Mouse (Mus musculus): ENCODE measurements around the gene Lce3c. TPM values are rescaled to one million over a fixed set of nuclear protein-coding genes. Genes with fewer than 3 reads are reported as not detected.

Lce3c gene
- polyA plus RNA-seq (2021; fragmentation: Nextera tagmentation), result not detected in 2 replicates
- long read RNA-seq, experiment 1, result 0 reads
- long read RNA-seq, experiment 2, result 0 reads

GRCm38 (mm10) chr3:92944186-92944585, at the start of gene Lce3c:
Gene Lce3c, plus strand, starts transcription at chr3:92944486.

DNA sequence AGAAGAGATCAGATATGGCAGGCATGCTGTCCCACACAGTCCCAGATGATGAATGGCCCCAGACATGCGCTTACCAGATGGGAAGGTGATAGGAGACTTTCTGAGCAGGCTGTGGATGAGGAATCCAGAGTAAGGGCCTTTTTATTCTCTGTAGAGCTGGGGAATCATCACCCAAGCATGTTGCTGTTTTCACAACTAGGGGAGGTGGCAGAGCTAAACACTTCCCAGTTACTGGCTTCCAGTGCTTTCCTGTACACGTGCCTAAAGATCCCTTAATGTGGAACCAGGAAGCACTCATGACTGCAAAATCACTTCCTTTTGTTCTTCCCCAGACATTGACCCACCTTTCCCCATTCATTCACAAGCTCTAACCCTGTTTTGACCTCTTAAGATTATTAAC, 18.2 kb upstream of the Lce3c start, which contains the start of gene Lce3a:
TSS of gene Lce3a (minus strand) at position 101 of the 400 bp plus-strand sequence.

DNA sequence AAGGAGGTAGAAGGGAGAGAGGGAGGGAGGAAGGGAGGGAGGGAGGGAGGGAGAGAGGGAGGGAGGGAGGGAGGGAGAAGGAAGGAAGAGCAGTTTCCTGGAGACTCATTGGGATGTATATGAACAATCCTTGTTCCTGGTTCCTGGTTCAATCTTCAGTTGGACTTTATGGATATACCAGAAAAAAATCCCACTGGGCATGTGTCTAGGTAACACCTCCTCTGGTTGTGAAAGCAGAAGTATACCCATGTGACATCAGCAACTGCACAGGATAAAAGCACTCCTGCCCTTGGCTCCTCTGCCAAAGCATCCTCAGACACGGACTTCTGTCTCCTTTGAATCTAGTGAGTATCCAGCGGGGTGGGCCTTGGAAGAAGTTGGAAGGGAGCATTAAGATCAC, 11.6 kb upstream of the Lce3c start, which contains the start of gene Lce3b:
TSS of gene Lce3b (plus strand) at position 301 of the 400 bp plus-strand sequence.

DNA sequence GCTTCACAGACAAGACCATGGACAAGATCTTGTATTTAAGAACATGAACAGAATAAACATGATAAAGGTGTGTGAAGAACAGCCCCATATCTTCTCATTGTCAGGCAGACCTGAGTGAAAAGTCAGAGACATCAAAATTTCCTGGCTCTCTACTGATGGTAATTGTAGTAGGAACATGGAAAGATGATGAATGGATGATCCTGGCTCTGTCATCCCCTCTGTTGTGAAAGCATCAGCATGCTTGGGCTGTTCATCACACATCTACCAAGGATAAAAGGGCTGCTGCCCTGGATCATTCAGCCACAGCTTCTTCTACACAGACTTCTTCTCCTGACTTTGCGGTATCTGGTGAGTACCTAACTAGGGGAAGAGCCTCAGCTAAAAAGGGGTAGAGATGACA, 12.8 kb downstream of the Lce3c start, which contains the start of gene Lce3d:
TSS of gene Lce3d (plus strand) at position 301 of the 400 bp plus-strand sequence.

DNA sequence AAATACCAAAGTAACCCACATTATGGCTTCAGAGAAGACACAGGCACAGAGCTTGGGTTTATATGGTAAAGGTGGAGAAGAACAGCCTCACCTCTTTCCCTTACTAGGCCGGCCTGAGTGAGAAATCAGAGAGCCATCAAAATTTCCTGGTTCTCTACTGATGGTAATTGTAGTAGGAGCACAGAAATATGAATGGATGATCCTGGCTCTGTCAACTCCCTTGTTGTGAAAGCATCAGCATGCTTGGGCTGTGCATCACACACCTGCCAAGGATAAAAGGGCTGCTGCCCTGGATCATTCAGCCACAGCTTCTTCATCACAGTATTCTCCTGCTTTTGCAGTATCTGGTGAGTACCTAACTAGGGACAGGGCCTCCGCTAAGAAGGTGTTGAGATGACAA, 22.5 kb downstream of the Lce3c start, which contains the start of gene Lce3e:
TSS of gene Lce3e (plus strand) at position 301 of the 400 bp plus-strand sequence.

GRCm38 (mm10) chr3:92991926-92992325, 47.6 kb downstream of the Lce3c start, which contains the start of gene Lce3f:
Gene Lce3f, plus strand, starts transcription at chr3:92992226.

Other genes with a start within 250 kb of the Lce3c start
- gene Lce1e, start 235.4 kb upstream of the Lce3c start, polyA plus RNA-seq (2021; fragmentation: Nextera tagmentation), result not detected in 2 replicates
- gene Lce1f, start 224.1 kb upstream of the Lce3c start, polyA plus RNA-seq (2021; fragmentation: Nextera tagmentation), result not detected in 2 replicates
- gene Gm38119, start 205.4 kb upstream of the Lce3c start, polyA plus RNA-seq (2021; fragmentation: Nextera tagmentation), result not detected in 2 replicates
- not detected in 2 replicates for gene Lce1g, start 192.1 kb upstream of the Lce3c start, polyA plus RNA-seq (2021; fragmentation: Nextera tagmentation)
- gene Lce1h, start 179.4 kb upstream of the Lce3c start, polyA plus RNA-seq (2021; fragmentation: Nextera tagmentation), result not detected in 2 replicates
- not detected in 2 replicates for gene Lce1i, start 165.6 kb upstream of the Lce3c start, polyA plus RNA-seq (2021; fragmentation: Nextera tagmentation)
- not detected in 2 replicates for gene Lce1j, start 154.0 kb upstream of the Lce3c start, polyA plus RNA-seq (2021; fragmentation: Nextera tagmentation)
- not detected in 2 replicates for gene Lce1k, start 136.6 kb upstream of the Lce3c start, polyA plus RNA-seq (2021; fragmentation: Nextera tagmentation)
- gene Kprp, start 117.2 kb upstream of the Lce3c start, polyA plus RNA-seq (2021; fragmentation: Nextera tagmentation), result not detected in 2 replicates
- gene Lce1l, start 93.2 kb upstream of the Lce3c start, polyA plus RNA-seq (2021; fragmentation: Nextera tagmentation), result not detected in 2 replicates
- not detected in 2 replicates for gene 2310050C09Rik, start 74.3 kb upstream of the Lce3c start, polyA plus RNA-seq (2021; fragmentation: Nextera tagmentation)
- not detected in 2 replicates for gene Lce3a, start 18.3 kb upstream of the Lce3c start, polyA plus RNA-seq (2021; fragmentation: Nextera tagmentation)
- not detected in 2 replicates for gene Lce3b, start 11.5 kb upstream of the Lce3c start, polyA plus RNA-seq (2021; fragmentation: Nextera tagmentation)
- gene Lce3d, start 12.9 kb downstream of the Lce3c start, polyA plus RNA-seq (2021; fragmentation: Nextera tagmentation), result not detected in 2 replicates
- gene Lce3e, start 22.6 kb downstream of the Lce3c start, polyA plus RNA-seq (2021; fragmentation: Nextera tagmentation), result not detected in 2 replicates
- not detected in 2 replicates for gene Lce3f, start 47.7 kb downstream of the Lce3c start, polyA plus RNA-seq (2021; fragmentation: Nextera tagmentation)
- gene Crct1, start 71.2 kb downstream of the Lce3c start, polyA plus RNA-seq (2021; fragmentation: Nextera tagmentation), result not detected in 2 replicates
- not detected in 2 replicates for gene Lce1m, start 74.6 kb downstream of the Lce3c start, polyA plus RNA-seq (2021; fragmentation: Nextera tagmentation)
- not detected in 2 replicates for gene Gm4858, start 124.3 kb downstream of the Lce3c start, polyA plus RNA-seq (2021; fragmentation: Nextera tagmentation)
- not detected in 2 replicates for gene Crnn, start 200.3 kb downstream of the Lce3c start, polyA plus RNA-seq (2021; fragmentation: Nextera tagmentation)